Mouse (Mus musculus): ENCODE data around the gene Strn3. TPM values are rescaled to one million over a fixed set of nuclear protein-coding genes. Genes with fewer than 3 reads are reported as not detected.

Gene Strn3
- total and polyA plus RNA-seq, 2 experiments from 2014 or later, result 30.8 to 44.3 TPM

DNA sequence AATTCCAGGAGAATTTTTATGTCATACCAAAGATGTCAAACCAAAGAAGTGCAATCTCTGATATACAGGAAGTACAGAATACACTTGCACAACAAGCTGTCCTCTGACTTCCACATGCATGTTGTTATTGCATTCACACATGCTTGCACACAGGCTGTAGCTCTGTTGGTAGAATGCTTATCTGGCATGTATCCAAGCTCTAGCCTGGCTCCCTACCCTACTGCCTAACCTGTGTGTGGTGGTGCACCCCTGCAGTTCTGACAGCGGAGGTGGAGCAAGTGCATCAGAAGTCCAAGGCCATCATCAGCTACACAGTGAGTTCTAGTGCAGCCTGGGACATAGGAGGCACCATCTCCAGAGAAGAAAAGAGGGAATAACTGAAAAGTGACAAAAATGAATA lies 12.9 kb downstream of the Strn3 start:
- H3K27ac ChIP-seq, result no peak overlapping the region
- H3K4me2 ChIP-seq (ENCODE audit: low read depth, low read length), result no peak overlapping the region
- no peaks in the 10 kb centered on the region for H3K36me3 ChIP-seq (ENCODE audit: insufficient read depth, low read length)
- H3K27me3 ChIP-seq (ENCODE audit: insufficient read depth, low read length), result no peaks in the 10 kb centered on the region
- DNase-seq (ENCODE audit: low spot score) (peak; percentile 46), ATAC-seq (0 out of 2 replicates have a peak, but pooled peaks have one; percentile 53)
- H3K9me3 ChIP-seq (ENCODE audit: low read length), result no peaks in the 10 kb centered on the region
- 0 out of 2 replicates have a peak, but pooled peaks cover 4% of the 10 kb centered on the region for H3K4me1 ChIP-seq (ENCODE audit: insufficient read depth, low read length)
- 43% methylated on average over 1 of the region's 1 CpGs for WGBS
- TF ChIP-seq CTCF (IDR thresholded peaks at IDR 0.05; ENCODE audit: low read depth), result no peak
- no peak overlapping the region for H3K4me3 ChIP-seq (ENCODE audit: low read length)
- H3K9ac ChIP-seq (replicated peaks; ENCODE audit: low read length), result no peak overlapping the region

GRCm38 (mm10) chr12:51676442-51676841 lies 15.3 kb downstream of the Strn3 start:
- DNase-seq (ENCODE audit: low spot score), result no peak
- Histone ChIP-seq H3K27ac (no peak overlapping the region), H3K4me3 (ENCODE audit: low read length) (no peak overlapping the region), H3K9ac (replicated peaks; ENCODE audit: low read length) (no peak overlapping the region), H3K9me3 (ENCODE audit: low read length) (no peaks in the 10 kb centered on the region), H3K27me3 (ENCODE audit: insufficient read depth, low read length) (no peaks in the 10 kb centered on the region), H3K4me1 (ENCODE audit: insufficient read depth, low read length) (0 out of 2 replicates have a peak, but pooled peaks cover 4% of the 10 kb centered on the region), H3K36me3 (ENCODE audit: insufficient read depth, low read length) (no peaks in the 10 kb centered on the region), H3K4me2 (ENCODE audit: low read depth, low read length) (no peak overlapping the region)
- no peak for TF ChIP-seq CTCF (IDR thresholded peaks at IDR 0.05; ENCODE audit: low read depth)
- 71% methylated on average over 2 of the region's 2 CpGs for WGBS
- ATAC-seq, result no peak

DNA sequence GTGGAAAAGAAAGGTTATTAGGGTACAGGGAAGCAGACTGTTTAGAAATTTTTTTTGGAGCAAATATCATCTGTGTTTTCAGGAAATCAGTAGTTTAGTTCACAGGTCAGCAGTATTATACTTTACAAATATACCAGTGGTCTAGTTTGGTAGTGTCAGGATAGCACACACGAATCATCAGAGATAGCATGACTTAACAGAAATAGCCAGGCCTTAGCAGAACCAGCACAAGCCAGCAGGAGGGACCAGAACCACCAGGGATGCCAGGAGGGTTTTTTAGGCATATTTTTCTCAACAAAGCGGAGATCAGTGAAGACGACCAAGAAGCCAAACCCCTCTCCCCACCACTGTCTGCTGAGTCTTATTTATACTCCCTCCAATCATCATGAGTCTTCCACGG lies 18.4 kb downstream of the Strn3 start:
- no peaks in the 10 kb centered on the region for H3K27me3 ChIP-seq (ENCODE audit: insufficient read depth, low read length)
- H3K4me2 ChIP-seq (ENCODE audit: low read depth, low read length), result no peak overlapping the region
- no peaks in the 10 kb centered on the region for H3K9me3 ChIP-seq (ENCODE audit: low read length)
- TF ChIP-seq CTCF (IDR thresholded peaks at IDR 0.05; ENCODE audit: low read depth), result no peak
- H3K27ac ChIP-seq, result no peak overlapping the region
- no peak for ATAC-seq
- 65% methylated on average over 4 of the region's 4 CpGs for WGBS
- no peaks in the 10 kb centered on the region for H3K36me3 ChIP-seq (ENCODE audit: insufficient read depth, low read length)
- H3K4me3 ChIP-seq (ENCODE audit: low read length), result no peak overlapping the region
- no peaks in the 10 kb centered on the region for H3K4me1 ChIP-seq (ENCODE audit: insufficient read depth, low read length)
- H3K9ac ChIP-seq (replicated peaks; ENCODE audit: low read length), result no peak overlapping the region
- DNase-seq (ENCODE audit: low spot score), result no peak

DNA sequence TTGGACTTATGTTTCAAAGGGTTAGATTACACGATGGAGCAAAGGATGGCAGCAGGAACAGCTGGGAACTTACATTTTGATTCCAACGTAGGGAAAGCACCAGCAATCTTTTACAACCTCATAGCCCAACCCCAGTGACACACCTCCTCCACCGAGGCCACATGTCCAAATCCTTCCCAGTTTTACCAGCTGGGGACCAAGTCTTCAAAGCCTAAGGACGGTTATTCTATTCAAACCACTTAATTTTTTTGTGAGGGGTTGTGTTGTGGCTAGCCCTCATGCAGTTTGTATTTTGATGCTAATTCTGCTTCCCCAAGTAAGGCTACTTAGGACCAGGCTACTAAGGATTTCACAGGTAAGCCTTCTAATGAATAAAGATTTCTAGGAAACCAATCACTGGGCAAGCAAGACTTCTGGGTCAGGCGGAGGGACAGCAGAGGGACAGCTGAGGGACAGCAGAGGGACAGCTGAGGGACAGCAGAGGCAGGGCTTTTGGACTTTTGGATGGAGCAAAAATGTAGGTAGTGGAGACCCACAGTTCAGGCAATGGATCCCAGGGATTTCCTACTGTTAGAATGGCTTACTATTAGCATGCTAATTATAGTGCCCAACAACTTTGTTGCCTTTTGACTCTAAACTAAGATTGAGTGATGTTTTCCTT lies 20.3 kb downstream of the Strn3 start:
- H3K9me3 ChIP-seq (ENCODE audit: low read length), result no peaks in the 10 kb centered on the region
- no peak overlapping the region for H3K4me3 ChIP-seq (ENCODE audit: low read length)
- 32% methylated on average over 5 of the region's 5 CpGs for WGBS
- H3K4me1 ChIP-seq (ENCODE audit: insufficient read depth, low read length), result no peaks in the 10 kb centered on the region
- H3K27me3 ChIP-seq (ENCODE audit: insufficient read depth, low read length), result no peaks in the 10 kb centered on the region
- no peak overlapping the region for H3K9ac ChIP-seq (replicated peaks; ENCODE audit: low read length)
- no peak overlapping the region for H3K27ac ChIP-seq
- DNase-seq (ENCODE audit: low spot score) (no peak), ATAC-seq (no peak)
- H3K36me3 ChIP-seq (ENCODE audit: insufficient read depth, low read length), result no peaks in the 10 kb centered on the region
- no peak for TF ChIP-seq CTCF (IDR thresholded peaks at IDR 0.05; ENCODE audit: low read depth)
- H3K4me2 ChIP-seq (ENCODE audit: low read depth, low read length), result no peak overlapping the region

GRCm38 (mm10) chr12:51666708-51667430 lies 24.8 kb downstream of the Strn3 start:
- no peak overlapping the region for H3K27ac ChIP-seq

GRCm38 (mm10) chr12:51663908-51664307 lies 27.8 kb downstream of the Strn3 start:
- ATAC-seq (no peak), DNase-seq (ENCODE audit: low spot score) (no peak)
- Histone ChIP-seq H3K27ac (no peak overlapping the region), H3K4me2 (ENCODE audit: low read depth, low read length) (no peak overlapping the region), H3K4me1 (ENCODE audit: insufficient read depth, low read length) (no peaks in the 10 kb centered on the region), H3K4me3 (ENCODE audit: low read length) (no peak overlapping the region), H3K36me3 (ENCODE audit: insufficient read depth, low read length) (no peaks in the 10 kb centered on the region), H3K9ac (replicated peaks; ENCODE audit: low read length) (no peak overlapping the region), H3K9me3 (ENCODE audit: low read length) (no peaks in the 10 kb centered on the region), H3K27me3 (ENCODE audit: insufficient read depth, low read length) (no peaks in the 10 kb centered on the region)
- no peak for TF ChIP-seq CTCF (IDR thresholded peaks at IDR 0.05; ENCODE audit: low read depth)

More at GRCm38 (mm10) chr12:51666708-51667430, 24.8 kb downstream of the Strn3 start:
- WGBS, result 68% methylated on average over 4 of the region's 4 CpGs
- ATAC-seq (no peak; the same call in 1 of the 2 replicates), DNase-seq (ENCODE audit: low spot score) (peak; percentile 45)
- H3K4me3 ChIP-seq (ENCODE audit: low read length), result no peak overlapping the region
- H3K9me3 ChIP-seq (ENCODE audit: low read length), result no peaks in the 10 kb centered on the region
- H3K36me3 ChIP-seq (ENCODE audit: insufficient read depth, low read length), result no peaks in the 10 kb centered on the region
- TF ChIP-seq CTCF (IDR thresholded peaks at IDR 0.05; ENCODE audit: low read depth), result peak; percentile 66
- no peaks in the 10 kb centered on the region for H3K27me3 ChIP-seq (ENCODE audit: insufficient read depth, low read length)
- H3K9ac ChIP-seq (replicated peaks; ENCODE audit: low read length), result no peak overlapping the region
- no peak overlapping the region for H3K4me2 ChIP-seq (ENCODE audit: low read depth, low read length)
- no peaks in the 10 kb centered on the region for H3K4me1 ChIP-seq (ENCODE audit: insufficient read depth, low read length)

DNA sequence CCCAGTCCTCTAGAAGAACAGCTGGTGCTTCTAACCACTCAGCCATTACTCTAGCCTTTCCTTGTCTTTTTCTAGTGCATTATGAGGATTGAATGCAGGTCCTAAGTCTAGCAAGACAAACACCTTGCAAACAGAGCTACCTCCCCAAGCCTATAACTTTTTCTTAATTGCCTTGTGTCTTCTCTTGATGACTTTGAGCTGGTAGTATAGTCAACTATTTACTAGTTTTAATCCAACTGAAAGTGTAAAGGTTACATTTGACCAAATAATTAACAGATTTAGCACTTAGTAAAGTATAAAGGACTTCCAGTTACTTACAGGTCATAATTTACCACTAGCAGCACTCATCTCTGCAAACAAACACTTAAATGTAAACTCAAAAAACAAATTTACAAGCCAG lies 28.7 kb downstream of the Strn3 start:
- DNase-seq (ENCODE audit: low spot score) (no peak), ATAC-seq (no peak)
- H3K4me1 ChIP-seq (ENCODE audit: insufficient read depth, low read length), result no peaks in the 10 kb centered on the region
- H3K4me3 ChIP-seq (ENCODE audit: low read length), result no peak overlapping the region
- no peak overlapping the region for H3K9ac ChIP-seq (replicated peaks; ENCODE audit: low read length)
- H3K9me3 ChIP-seq (ENCODE audit: low read length), result no peaks in the 10 kb centered on the region
- no peak overlapping the region for H3K4me2 ChIP-seq (ENCODE audit: low read depth, low read length)
- no peak overlapping the region for H3K27ac ChIP-seq
- no peaks in the 10 kb centered on the region for H3K36me3 ChIP-seq (ENCODE audit: insufficient read depth, low read length)
- H3K27me3 ChIP-seq (ENCODE audit: insufficient read depth, low read length), result no peaks in the 10 kb centered on the region
- TF ChIP-seq CTCF (IDR thresholded peaks at IDR 0.05; ENCODE audit: low read depth), result no peak
